Mouse (Mus musculus) olfactory bulb, adult 2 months (tissue): Measurements from ENCODE around the gene Foxp1.

Experiments
- CTCF ChIP-seq: fragments of 200-500 bp; IDR thresholded peaks from 2 replicates; pipeline ENCODE4 v1.5.1; 2012; ENCODE audit warnings: low read depth, mild to moderate bottlenecking, low read length, moderate library complexity; ENCODE audit not compliant: insufficient read depth
- POLR2A ChIP-seq: fragments of 200-500 bp; IDR thresholded peaks from 2 replicates; pipeline ENCODE4 v1.6.1; 2012; ENCODE audit warnings: mild to moderate bottlenecking, low read depth, low read length, moderate library complexity; ENCODE audit not compliant: insufficient read depth

GRCm38 (mm10) chr6:99272174-99272573 lies 250.3 kb downstream of the Foxp1 start:
- TF ChIP-seq CTCF: no peak
- TF ChIP-seq POLR2A: no peak
